Mouse (Mus musculus): Measurements from ENCODE around the gene Trpm5.

The Trpm5 gene

GRCm38 (mm10) chr7:143094592-143095553 lies at the start of gene Trpm5:
Trpm5 (minus strand) TSS chr7:143094642.
- DNase-seq: peak; percentile 48

- DNase-seq: no peak
Measured at GRCm38 (mm10) chr7:143142680-143143079, 48.2 kb upstream of the Trpm5 start.

GRCm38 (mm10) chr7:143139932-143140331 lies 45.5 kb upstream of the Trpm5 start:
- no peak for DNase-seq

- peak; percentile 63 for DNase-seq
Measured at GRCm38 (mm10) chr7:143138789-143139188, 44.3 kb upstream of the Trpm5 start.

GRCm38 (mm10) chr7:143136561-143136960 lies 42.1 kb upstream of the Trpm5 start:
- DNase-seq: no peak

- no peak for DNase-seq
Measured at GRCm38 (mm10) chr7:143136125-143136524, 41.7 kb upstream of the Trpm5 start.

- DNase-seq: no peak
Measured at GRCm38 (mm10) chr7:143132815-143133214, 38.4 kb upstream of the Trpm5 start.

GRCm38 (mm10) chr7:143124902-143125301 lies 30.5 kb upstream of the Trpm5 start:
- peak; percentile 30 for DNase-seq

GRCm38 (mm10) chr7:143123876-143124669 lies 29.6 kb upstream of the Trpm5 start:
- DNase-seq: peak; percentile 80

- no peak for DNase-seq
Measured at GRCm38 (mm10) chr7:143122191-143122590, 27.7 kb upstream of the Trpm5 start.

- DNase-seq: no peak
Measured at GRCm38 (mm10) chr7:143119826-143120225, 25.4 kb upstream of the Trpm5 start.

GRCm38 (mm10) chr7:143119407-143119806 lies 25.0 kb upstream of the Trpm5 start:
- no peak for DNase-seq

- no peak for DNase-seq
Measured at GRCm38 (mm10) chr7:143116521-143116920, 22.1 kb upstream of the Trpm5 start.

- no peak for DNase-seq
Measured at GRCm38 (mm10) chr7:143114773-143115172, 20.3 kb upstream of the Trpm5 start.

- no peak for DNase-seq
Measured at GRCm38 (mm10) chr7:143112395-143112794, 18.0 kb upstream of the Trpm5 start.

- DNase-seq: no peak
Measured at GRCm38 (mm10) chr7:143111719-143112118, 17.3 kb upstream of the Trpm5 start.

GRCm38 (mm10) chr7:143110803-143111202 lies 16.4 kb upstream of the Trpm5 start:
- no peak for DNase-seq

- DNase-seq: no peak
Measured at GRCm38 (mm10) chr7:143109696-143110095, 15.3 kb upstream of the Trpm5 start.

GRCm38 (mm10) chr7:143108996-143109660 lies 14.7 kb upstream of the Trpm5 start:
- DNase-seq: no peak

GRCm38 (mm10) chr7:143108200-143108599 lies 13.8 kb upstream of the Trpm5 start:
- DNase-seq: peak; percentile 14

- DNase-seq: no peak
Measured at GRCm38 (mm10) chr7:143106672-143107465, 12.4 kb upstream of the Trpm5 start.

GRCm38 (mm10) chr7:143106062-143106461 lies 11.6 kb upstream of the Trpm5 start, which contains the start of gene Kcnq1:
Kcnq1 (plus strand) TSS chr7:143106362.
- DNase-seq: no peak
